Mouse (Mus musculus) layer of hippocampus, adult 2 months (tissue): ENCODE results near the gene Mocs2. TPM values are rescaled to one million over a fixed set of nuclear protein-coding genes. Genes with fewer than 3 reads are reported as not detected.

Experiments used
- DNase-seq, 2 experiments: peaks; one replicate each; pipeline ENCODE4 v3.0.0; 2022; ENCODE audit warnings: low spot score in 2 of 2
- H3K27ac ChIP-seq: fragments of 200-600 bp; 2 replicates; pipeline ENCODE4 v1.8.1; 2022
- H3K4me3 ChIP-seq: fragments of 200-600 bp; 2 replicates; pipeline ENCODE4 v1.8.1; 2022; ENCODE audit warnings: mild to moderate bottlenecking
- CTCF ChIP-seq: fragments of 200-600 bp; conservative IDR thresholded peaks from 2 replicates; pipeline ENCODE4 v1.8.1; 2022; ENCODE audit warnings: antibody characterized with exemption, mild to moderate bottlenecking, moderate library complexity
- total RNA-seq, 2 experiments: library from RNA; stranded (reverse); gene quantifications; 2 replicates each; pipeline ENCODE4 v1.2.3; 2021

Mocs2 gene
- total RNA-seq, 2 experiments from 2014 or later, result 79.8 to 86.7 TPM

DNA sequence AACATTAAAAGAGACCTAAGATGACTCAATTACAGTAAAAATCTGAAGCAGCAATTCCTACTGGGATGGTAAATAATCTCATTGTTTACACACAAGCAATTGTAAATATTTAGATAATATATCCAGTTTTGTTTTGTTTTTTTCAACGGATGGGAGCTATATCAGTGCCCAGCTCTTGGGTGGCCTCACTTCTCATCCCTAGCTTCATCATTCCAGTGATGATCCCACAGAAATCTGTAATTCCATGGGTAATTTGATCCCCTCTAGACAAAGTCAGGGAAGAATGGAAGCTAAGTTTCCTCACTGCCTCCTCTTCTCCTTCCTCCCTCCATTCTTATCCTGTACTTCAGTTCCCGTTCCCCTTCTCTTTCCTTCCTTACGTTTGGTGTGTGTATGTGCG lies 39.5 kb downstream of the Mocs2 start:
- Histone ChIP-seq H3K4me3 (no peak overlapping the region), H3K27ac (no peak overlapping the region)
- no peak for DNase-seq
- no peak for TF ChIP-seq CTCF

DNA sequence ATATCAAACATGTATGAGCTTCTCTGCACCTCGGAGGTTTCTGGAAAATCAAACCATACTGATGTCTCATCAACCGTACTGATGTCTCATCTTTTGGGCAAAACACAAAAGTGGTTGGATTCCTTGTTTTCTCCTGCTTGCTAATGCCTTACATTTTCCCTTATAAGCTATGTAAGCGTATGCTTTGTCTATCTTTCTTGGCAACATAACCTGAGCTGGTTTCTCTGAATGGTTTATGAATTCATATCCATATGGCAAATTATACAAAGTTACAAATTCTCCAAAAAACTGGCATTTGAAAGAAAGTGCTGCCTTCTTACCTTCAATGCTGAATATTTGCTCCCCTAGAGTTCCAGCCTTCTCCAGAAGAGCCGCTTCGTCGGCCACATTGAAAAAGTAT lies 56.7 kb downstream of the Mocs2 start:
- no peak for TF ChIP-seq CTCF
- Histone ChIP-seq H3K4me3 (no peak overlapping the region), H3K27ac (no peak overlapping the region)
- DNase-seq, result no peak

GRCm38 (mm10) chr13:114876005-114876520 lies 58.0 kb downstream of the Mocs2 start:
- no peak overlapping the region for H3K4me3 ChIP-seq
- DNase-seq, result no peak
- no peak overlapping the region for H3K27ac ChIP-seq
- TF ChIP-seq CTCF, result no peak

GRCm38 (mm10) chr13:114878667-114879066 lies 60.6 kb downstream of the Mocs2 start:
- no peak for DNase-seq
- no peak for TF ChIP-seq CTCF
- H3K27ac ChIP-seq, result no peak overlapping the region
- H3K4me3 ChIP-seq, result no peak overlapping the region

Other genes with a start within 250 kb of the Mocs2 start
- gene Itga2, start 113.9 kb downstream of the Mocs2 start, total RNA-seq, result under 1 TPM in 1 of 2 experiments, not detected in 1; 0.31 TPM